Mouse (Mus musculus): ENCODE measurements at regions not wholly inside any gene's neighbourhood (a gene's known extent, or its start where the extent isn't known, plus 50 kb on each side); places are given as distances from the start of the nearest gene placed in this dataset.
A peak's percentile ranks its signal among the peaks of the same experiment; 100 is the strongest.

- no peak for DNase-seq
These were observed 579.1 kb downstream of the Slitrk1 start for GRCm38 (mm10) chr14:108334879-108335278.

GRCm38 (mm10) chr14:108326425-108326824, 587.5 kb downstream of the Slitrk1 start:
- DNase-seq: no peak

GRCm38 (mm10) chr14:108323364-108324037, 590.5 kb downstream of the Slitrk1 start:
- DNase-seq: no peak

GRCm38 (mm10) chr14:108307627-108308026, 606.3 kb downstream of the Slitrk1 start:
- DNase-seq: no peak

- DNase-seq: no peak
These were observed 634.3 kb downstream of the Slitrk1 start for GRCm38 (mm10) chr14:108279630-108280029.

- no peak for DNase-seq
These were observed 652.9 kb downstream of the Slitrk1 start for GRCm38 (mm10) chr14:108261083-108261482.

GRCm38 (mm10) chr14:108247365-108247764, 666.6 kb downstream of the Slitrk1 start:
- no peak for DNase-seq

DNA sequence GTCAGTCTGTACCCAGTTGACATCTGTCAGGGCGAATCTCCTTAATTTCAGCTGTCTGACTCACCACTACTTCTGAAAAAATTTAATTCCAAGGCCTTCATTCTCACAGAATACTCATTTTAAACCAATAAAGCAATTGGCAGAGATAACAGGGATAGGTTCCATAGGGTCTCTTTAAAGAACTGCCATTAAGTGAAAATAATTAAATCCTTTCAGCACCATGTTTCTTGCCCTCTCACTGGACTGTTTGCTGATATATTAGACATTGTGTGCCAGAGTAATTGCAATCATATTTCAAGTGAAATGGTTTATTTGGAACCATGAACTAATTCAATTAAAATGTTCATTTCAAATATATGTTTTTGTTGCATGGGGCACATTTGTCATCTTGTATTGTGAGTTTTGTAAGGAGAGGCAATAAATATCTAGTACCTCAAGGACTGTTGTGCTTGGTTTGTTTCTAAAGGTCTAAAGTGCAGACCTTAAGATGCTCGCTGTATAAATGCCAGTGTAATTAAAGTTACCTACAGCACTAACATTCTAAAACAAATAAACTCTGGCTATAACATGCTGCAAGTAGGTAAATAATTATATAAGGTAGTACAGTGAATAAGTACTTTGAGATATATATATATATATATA, 688.4 kb downstream of the Slitrk1 start:
- no peak for DNase-seq

GRCm38 (mm10) chr14:108209246-108209645, 704.7 kb downstream of the Slitrk1 start:
- DNase-seq: no peak

GRCm38 (mm10) chr14:108199133-108199532, 714.8 kb downstream of the Slitrk1 start:
- DNase-seq: no peak

GRCm38 (mm10) chr14:108180920-108181319, 733.0 kb downstream of the Slitrk1 start:
- no peak for DNase-seq

DNA sequence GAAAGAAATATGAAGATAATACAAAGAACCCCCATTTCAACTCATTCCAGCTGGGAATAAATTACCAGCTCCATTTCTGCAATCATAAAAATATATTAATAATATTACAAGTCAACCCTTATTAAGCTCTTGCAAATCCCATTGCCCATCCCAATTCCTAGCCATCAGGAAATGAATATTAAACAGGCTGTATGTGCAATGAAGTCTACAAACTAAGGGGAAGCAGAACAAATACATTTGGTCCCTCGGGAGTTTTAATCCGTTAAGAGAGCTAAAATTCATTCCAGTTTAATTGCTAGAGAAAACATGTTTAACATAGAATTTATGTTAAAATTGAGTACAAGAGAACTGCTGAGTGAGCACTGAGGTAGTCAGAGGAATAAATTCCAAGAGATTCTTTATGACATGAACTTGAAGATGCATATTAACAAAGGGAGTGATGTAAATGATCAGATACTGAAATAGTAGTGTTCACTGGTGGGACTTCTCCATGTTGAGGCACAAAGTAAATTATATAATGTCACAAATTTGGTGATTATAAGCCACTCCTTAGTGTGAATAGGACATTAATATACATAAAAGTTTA, 738.6 kb downstream of the Slitrk1 start:
- DNase-seq: no peak

DNA sequence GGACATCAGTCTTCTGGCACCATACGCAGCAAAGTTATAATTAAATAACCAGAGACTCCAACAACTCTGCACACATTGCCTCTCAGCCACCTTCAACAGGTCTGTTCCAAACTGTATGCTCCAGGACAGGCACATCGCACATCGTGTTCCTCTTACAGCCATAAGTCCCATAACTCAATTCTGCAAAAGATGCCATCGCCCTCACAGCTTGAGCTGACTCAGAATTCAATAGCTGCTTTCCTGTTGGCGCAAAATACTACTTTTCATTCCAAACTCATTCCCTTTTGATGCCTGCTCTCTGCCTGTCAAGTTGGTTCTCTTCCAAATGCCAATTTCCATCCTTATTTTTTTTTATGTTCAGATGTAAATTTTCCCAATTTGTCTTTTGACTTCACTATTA, 761.0 kb downstream of the Slitrk1 start:
- DNase-seq: no peak

- no peak for DNase-seq
These were observed 790.8 kb downstream of the Slitrk1 start for GRCm38 (mm10) chr14:108123147-108123546.

DNA sequence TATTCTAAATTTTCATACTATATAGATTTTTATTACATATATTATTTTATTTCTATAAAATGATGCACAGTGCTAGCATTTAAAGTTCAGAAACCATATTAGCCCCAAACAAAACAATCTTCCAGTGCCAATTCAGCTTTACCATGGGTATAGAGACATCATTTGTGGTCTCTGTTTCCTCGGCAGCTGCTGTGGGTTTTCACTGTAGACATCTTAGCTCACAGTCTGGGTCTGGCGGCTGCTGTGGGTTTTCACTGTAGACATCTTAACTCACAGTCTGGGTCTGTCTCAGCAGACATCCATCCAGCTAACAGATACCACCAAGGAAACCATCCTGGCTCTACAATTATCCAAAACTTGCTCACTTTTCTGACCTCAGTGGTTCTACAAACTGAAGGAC, 808.9 kb downstream of the Slitrk1 start:
- no peak for DNase-seq

- peak; percentile 1 to 10 for DNase-seq
These were observed 823.0 kb downstream of the Slitrk1 start for GRCm38 (mm10) chr14:108090965-108091364.

DNA sequence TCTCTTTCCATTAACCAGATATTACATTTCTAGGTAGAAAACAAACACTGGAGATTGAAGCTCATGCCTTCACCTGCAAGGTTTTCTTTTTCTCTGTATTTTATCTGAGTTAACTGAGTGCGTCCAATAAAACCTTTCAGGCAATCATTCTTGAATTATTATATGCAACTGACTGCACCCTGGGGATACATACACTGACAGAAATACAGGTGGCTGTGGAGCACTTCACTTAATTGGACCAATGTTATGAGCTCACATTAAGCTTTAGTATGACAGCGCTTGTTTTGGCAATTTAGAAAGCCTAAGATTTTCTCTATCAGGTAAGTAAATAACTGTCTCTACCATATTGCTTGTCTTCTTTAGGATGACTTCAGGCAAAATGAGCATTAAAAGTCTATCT, 864.0 kb downstream of the Slitrk1 start:
- no peak for DNase-seq

- DNase-seq: no peak
These were observed 878.0 kb downstream of the Slitrk1 start for GRCm38 (mm10) chr14:108035959-108036358.

DNA sequence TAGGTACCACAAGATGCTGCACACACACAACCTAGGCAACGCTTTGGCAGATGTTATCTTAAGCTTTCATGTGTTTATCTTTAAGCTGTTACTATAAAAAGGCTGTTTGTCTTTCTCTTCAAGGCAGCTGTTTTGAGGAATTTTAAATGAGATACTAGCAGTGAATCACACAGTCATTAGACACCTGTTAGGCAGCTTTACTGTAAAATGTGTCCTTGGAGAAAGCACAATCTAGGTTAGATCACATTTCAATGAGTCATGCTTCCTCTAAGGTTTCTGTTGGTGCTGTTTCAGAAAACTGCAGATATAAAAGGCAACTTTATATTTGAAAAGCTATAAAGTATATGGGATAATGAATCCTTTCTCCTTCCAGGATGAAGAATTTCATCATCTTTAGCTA, 879.8 kb downstream of the Slitrk1 start:
- no peak for DNase-seq

- no peak for DNase-seq
These were observed 891.4 kb downstream of the Slitrk1 start for GRCm38 (mm10) chr14:108022551-108022950.

GRCm38 (mm10) chr14:108022066-108022465, 891.9 kb downstream of the Slitrk1 start:
- peak in 1 of 2 experiments; percentile 1 for DNase-seq

DNA sequence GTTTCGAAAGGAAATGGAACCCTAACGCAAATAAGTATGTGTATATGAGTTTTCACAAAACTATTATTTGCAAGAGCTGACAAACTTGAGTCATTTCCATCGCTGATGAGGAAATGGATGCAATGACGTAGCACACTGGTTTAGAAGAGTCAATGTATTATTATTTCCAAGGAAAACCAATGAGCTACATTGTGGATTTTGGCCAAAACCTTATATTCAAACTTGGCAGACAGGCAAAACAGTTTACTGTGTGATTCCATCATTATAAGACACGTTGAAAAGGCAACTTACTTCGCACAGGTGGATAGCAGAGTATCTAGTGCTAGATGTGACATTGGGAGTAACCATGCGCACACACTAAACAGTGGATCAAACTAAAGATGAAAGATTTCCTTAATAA, 892.6 kb downstream of the Slitrk1 start:
- no peak for DNase-seq

DNA sequence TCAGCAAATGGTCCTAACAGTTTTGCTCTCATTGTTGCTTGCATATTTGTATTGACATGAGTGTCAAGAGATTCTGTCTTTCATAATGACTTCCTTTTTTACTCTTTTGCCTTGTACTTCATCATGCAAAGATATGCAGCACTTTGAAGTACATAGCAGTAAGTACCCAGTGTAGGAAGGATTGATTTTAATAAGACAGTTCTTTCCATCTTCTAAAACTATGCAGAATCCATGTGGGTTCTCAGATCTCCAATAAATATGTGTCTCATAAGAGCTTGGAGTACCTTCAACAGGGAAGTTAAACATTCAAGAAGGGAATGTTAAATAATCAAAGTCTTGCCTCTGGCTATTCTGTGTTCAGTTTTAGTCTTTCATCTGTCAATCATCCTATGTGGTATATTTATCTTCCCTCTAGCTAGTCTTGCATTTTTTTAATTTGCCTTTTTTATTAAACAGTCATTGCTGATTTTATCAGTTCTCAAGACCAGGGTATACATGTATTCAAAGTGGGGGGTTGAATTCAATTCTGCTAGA, 926.1 kb downstream of the Slitrk1 start:
- DNase-seq: no peak

GRCm38 (mm10) chr14:107978141-107978540, 935.8 kb downstream of the Slitrk1 start:
- DNase-seq: no peak
